Mouse (Mus musculus): ENCODE data around the gene Gm5662. TPM values are rescaled to one million over a fixed set of nuclear protein-coding genes. Genes with fewer than 3 reads are reported as not detected.
"Not testable (repeated sequence)": the region's sequence is repeated elsewhere in the genome, so short reads cannot be mapped to it uniquely, and the experiment has no call there.

Gm5662 gene
- not detected for total RNA-seq (2021)
- long read RNA-seq, experiment 1 = 0 reads
- long read RNA-seq, experiment 2 = 0 reads

DNA sequence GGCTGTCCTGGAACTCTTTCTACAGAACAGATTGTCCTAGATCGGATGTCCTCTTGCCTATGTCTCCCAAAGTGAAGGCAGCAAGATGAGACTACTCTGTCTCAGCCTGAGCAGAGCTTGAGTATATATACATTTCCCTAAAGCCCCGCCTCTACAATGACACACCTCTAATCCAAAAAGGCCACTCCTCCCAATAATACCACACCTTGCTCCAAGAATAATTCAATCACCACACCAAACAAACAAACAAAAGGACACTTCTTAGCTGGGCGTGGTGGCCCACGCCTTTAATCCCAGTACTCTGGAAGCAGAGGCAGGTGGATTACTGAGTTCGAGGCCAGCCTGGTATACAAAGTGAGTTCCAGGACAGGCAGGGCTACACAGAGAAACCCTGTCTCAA lies at the start of gene Gm5662:
TSS of gene Gm5662 (minus strand) at position 101 of the 400 bp plus-strand sequence.
- not testable (repeated sequence) for DNase-seq (ENCODE audit: low spot score in 2 of 2)

DNA sequence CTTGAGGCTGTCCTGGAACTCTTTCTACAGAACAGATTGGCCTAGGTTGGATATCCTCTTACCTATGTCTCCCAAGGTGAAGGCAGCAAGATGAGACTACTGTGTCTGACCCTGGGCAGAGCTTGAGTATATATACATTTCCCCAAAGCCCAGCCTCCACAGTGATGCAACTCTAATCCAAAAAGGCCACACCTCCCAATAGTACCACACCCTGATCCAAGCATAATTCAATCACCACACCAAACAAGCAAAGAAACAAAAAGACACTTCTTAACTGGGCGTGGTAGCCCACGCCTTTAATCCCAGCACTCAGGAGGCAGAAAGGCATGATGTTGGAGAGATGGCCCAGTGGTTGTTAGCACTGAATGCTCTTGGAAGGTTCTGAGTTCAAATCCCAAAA lies 49.6 kb upstream of the Gm5662 start, which contains the start of gene Gm5039:
TSS of gene Gm5039 (minus strand) at position 101 of the 400 bp plus-strand sequence.
- not testable (repeated sequence) for DNase-seq (ENCODE audit: low spot score in 2 of 2)

- no peak for DNase-seq (ENCODE audit: low spot score in 2 of 2)
Measured at GRCm38 (mm10) chr12:88314556-88314955, 40.3 kb upstream of the Gm5662 start.

DNA sequence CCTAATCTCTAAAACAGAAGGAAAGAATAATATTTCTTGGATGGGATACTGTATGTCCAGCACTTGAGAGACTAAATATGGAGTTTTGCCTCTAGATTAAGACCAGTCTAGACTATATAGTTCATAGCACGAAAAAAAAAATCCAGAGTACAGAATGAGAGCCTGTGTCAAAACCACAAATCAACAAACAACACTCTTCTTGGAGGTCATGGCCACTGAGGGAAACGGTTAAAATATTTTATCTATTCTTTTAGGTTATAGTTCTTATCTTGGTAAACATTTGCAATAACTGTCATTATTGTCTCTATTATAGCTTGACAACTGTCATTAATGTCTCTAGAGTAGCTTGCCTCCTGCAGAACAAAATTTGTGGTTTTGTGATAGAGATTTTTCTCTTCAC lies 22.9 kb upstream of the Gm5662 start:
- not testable (repeated sequence) for DNase-seq (ENCODE audit: low spot score in 2 of 2)

DNA sequence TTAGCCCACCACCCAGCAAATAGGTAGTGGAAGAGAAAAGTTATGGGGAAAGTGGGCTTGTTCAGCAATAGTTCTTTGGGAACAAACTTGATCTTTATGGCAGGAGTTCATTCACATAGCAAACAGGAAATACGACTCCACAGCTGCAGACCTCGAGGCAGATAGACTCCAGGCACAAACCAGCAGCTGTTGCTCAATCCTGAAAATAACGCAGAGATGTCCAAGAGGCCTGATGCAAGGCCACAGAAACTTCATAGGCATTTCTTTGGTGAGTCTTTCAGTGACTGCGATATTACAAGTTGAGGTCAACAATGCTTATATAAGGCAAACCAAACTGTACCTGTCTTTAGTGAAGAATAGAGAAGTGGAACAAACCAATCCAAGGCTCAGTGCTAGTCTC lies 18.8 kb upstream of the Gm5662 start:
- not testable (repeated sequence) for DNase-seq (ENCODE audit: low spot score in 2 of 2)

GRCm38 (mm10) chr12:88285224-88285623 lies 10.9 kb upstream of the Gm5662 start:
- DNase-seq (ENCODE audit: low spot score in 2 of 2) = not testable (repeated sequence)

- no peak for DNase-seq (ENCODE audit: low spot score in 2 of 2)
Measured at GRCm38 (mm10) chr12:88257241-88257640, 17.1 kb downstream of the Gm5662 start.

DNA sequence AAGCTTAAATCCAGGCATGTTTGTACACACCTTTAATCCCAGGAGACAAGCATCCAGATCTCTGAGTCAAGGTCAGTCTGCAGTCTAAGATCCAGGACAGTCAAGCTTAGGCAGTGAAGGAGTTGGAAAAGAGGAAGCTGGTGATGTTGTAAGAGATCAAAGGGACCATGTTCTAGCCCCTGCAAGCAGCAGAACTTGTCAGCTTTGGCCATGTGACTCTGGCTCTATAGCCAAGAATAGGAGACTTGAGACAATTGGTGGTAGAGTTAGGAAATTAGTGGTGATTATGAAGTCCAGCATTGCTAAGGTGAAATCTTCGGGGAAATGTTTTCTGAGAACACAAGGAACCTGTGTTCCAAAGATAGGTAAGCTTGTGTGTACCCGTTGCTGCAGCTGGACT lies 18.4 kb downstream of the Gm5662 start:
- not testable (repeated sequence) for DNase-seq (ENCODE audit: low spot score in 2 of 2)

DNA sequence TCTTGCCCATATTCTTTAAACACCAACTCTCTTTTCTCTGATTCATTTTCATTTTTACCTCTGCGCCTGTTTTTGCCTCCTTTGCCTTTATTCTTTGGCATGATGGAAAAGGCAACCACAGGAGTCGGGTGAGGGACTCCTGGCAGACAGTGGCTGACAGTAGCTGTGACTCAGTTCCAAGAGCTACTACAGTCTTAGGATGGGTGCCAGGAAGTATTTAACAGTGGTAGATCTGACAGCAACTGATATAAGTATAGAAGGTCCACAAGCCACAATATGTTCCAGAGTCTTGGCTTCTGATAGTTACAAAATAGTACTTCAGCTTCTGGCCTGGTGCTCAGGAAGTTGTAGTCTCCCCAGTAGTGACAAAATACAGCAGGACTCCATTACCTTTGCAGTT lies 24.3 kb downstream of the Gm5662 start, which contains the start of gene Gm8332:
TSS of gene Gm8332 (minus strand) at position 101 of the 400 bp plus-strand sequence.
- DNase-seq (ENCODE audit: low spot score in 2 of 2) = not testable (repeated sequence)

- DNase-seq (ENCODE audit: low spot score in 2 of 2) = not testable (repeated sequence)
Measured at GRCm38 (mm10) chr12:88245786-88246185, 28.5 kb downstream of the Gm5662 start.

DNA sequence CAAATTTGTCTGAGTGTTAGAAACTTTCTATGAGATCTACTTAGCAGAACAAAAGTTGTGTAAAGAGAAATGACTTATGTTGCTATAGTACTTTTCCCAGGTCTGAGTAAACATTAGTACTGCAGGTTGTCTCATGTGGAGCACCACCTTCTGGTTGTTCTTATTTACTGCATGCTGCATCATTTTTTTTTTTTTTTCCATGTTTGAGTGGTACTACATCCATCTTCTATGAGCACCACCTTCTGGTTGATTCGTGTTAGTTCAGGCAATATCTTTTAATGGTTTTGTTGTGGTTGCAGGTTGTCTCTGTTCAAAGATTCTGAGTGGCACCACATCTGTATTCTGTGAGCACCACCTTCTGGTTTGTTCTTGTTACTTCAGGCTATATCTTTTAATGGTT lies 31.4 kb downstream of the Gm5662 start:
- not testable (repeated sequence) for DNase-seq (ENCODE audit: low spot score in 2 of 2)

Other genes starting within 250 kb of the Gm5662 start
- gene Gm2056, start 247.5 kb downstream of the Gm5662 start, total RNA-seq (2021) = not detected
- gene Gm16368, start 190.8 kb downstream of the Gm5662 start, total RNA-seq (2021) = not detected
- gene Gm10436, start 92.4 kb downstream of the Gm5662 start, total RNA-seq (2021) = not detected
- gene Gm8332, start 24.4 kb downstream of the Gm5662 start, total RNA-seq (2021) = not detected
- gene Gm5039, start 49.5 kb upstream of the Gm5662 start, total RNA-seq (2021) = not detected
- gene Adck1, start 86.1 kb upstream of the Gm5662 start, total RNA-seq (2021) = 10 to 100 TPM; 32.4 to 33.3 TPM